Mouse (Mus musculus): ENCODE data around the gene Gm43191. TPM values are rescaled to one million over a fixed set of nuclear protein-coding genes. Genes with fewer than 3 reads are reported as not detected.

Gene Gm43191
- polyA plus RNA-seq, 1 experiment from 2014 or later: not detected

GRCm38 (mm10) chr3:116711624-116712435, 30.8 kb upstream of the Gm43191 start:
- peak overlapping the region; percentile 94 for H3K9ac ChIP-seq (ENCODE audit: low read length)
- DNase-seq (ENCODE audit: low spot score) (peak; percentile 81), ATAC-seq (ENCODE audit: insufficient number of reproducible peaks, low FRiP score, low TSS enrichment, low read depth) (peak; percentile 83)
- H3K27ac ChIP-seq (replicated peaks; ENCODE audit: low read depth, low read length): peak overlapping the region; percentile 75; the same call in 1 of the 2 replicates
- H3K27me3 ChIP-seq (ENCODE audit: control insufficient read depth, insufficient read depth, low read length): no peaks in the 10 kb centered on the region
- H3K4me2 ChIP-seq (ENCODE audit: low read depth, severe bottlenecking): peak overlapping the region; percentile 74
- H3K36me3 ChIP-seq (ENCODE audit: control insufficient read depth, insufficient read depth, low read length): no peaks in the 10 kb centered on the region
- peak overlapping the region; percentile 78 for H3K4me3 ChIP-seq (ENCODE audit: low read depth, low read length)
- under 1% methylated on average over 80 of the region's 85 CpGs for WGBS
- H3K9me3 ChIP-seq (ENCODE audit: control insufficient read depth, low read length): no peaks in the 10 kb centered on the region
- H3K4me1 ChIP-seq (ENCODE audit: control insufficient read depth, insufficient read depth, low read length): 0 out of 2 replicates have a peak, but pooled peaks cover 3% of the 10 kb centered on the region

- peak overlapping the region; percentile 78 for H3K4me3 ChIP-seq (ENCODE audit: low read depth, low read length)
- ATAC-seq (ENCODE audit: insufficient number of reproducible peaks, low FRiP score, low TSS enrichment, low read depth) (no peak), DNase-seq (ENCODE audit: low spot score) (no peak)
- H3K4me1 ChIP-seq (ENCODE audit: control insufficient read depth, insufficient read depth, low read length): 0 out of 2 replicates have a peak, but pooled peaks cover 3% of the 10 kb centered on the region
- no peaks in the 10 kb centered on the region for H3K9me3 ChIP-seq (ENCODE audit: control insufficient read depth, low read length)
- H3K9ac ChIP-seq (ENCODE audit: low read length): no peak overlapping the region
- H3K36me3 ChIP-seq (ENCODE audit: control insufficient read depth, insufficient read depth, low read length): no peaks in the 10 kb centered on the region
- peak overlapping the region; percentile 74; the same call in 1 of the 2 replicates for H3K4me2 ChIP-seq (ENCODE audit: low read depth, severe bottlenecking)
- WGBS: 53% methylated on average over 9 of the region's 9 CpGs
- no peaks in the 10 kb centered on the region for H3K27me3 ChIP-seq (ENCODE audit: control insufficient read depth, insufficient read depth, low read length)
- no peak overlapping the region for H3K27ac ChIP-seq (replicated peaks; ENCODE audit: low read depth, low read length)
These were observed 29.9 kb upstream of the Gm43191 start for GRCm38 (mm10) chr3:116710941-116711340.

GRCm38 (mm10) chr3:116705637-116706204, 24.7 kb upstream of the Gm43191 start:
- Histone ChIP-seq H3K4me2 (ENCODE audit: low read depth, severe bottlenecking) (no peak overlapping the region), H3K9me3 (ENCODE audit: control insufficient read depth, low read length) (no peaks in the 10 kb centered on the region), H3K9ac (ENCODE audit: low read length) (no peak overlapping the region), H3K4me1 (ENCODE audit: control insufficient read depth, insufficient read depth, low read length) (no peaks in the 10 kb centered on the region), H3K4me3 (ENCODE audit: low read depth, low read length) (no peak overlapping the region), H3K27ac (replicated peaks; ENCODE audit: low read depth, low read length) (no peak overlapping the region), H3K36me3 (ENCODE audit: control insufficient read depth, insufficient read depth, low read length) (no peaks in the 10 kb centered on the region), H3K27me3 (ENCODE audit: control insufficient read depth, insufficient read depth, low read length) (no peaks in the 10 kb centered on the region)
- WGBS: 90% methylated on average over 1 of the region's 1 CpGs
- ATAC-seq (ENCODE audit: insufficient number of reproducible peaks, low FRiP score, low TSS enrichment, low read depth) (no peak), DNase-seq (ENCODE audit: low spot score) (no peak)

- no peak for DNase-seq (ENCODE audit: low spot score)
- Histone ChIP-seq H3K4me3 (ENCODE audit: low read depth, low read length) (no peak overlapping the region), H3K4me1 (ENCODE audit: control insufficient read depth, insufficient read depth, low read length) (no peaks in the 10 kb centered on the region), H3K27ac (replicated peaks; ENCODE audit: low read depth, low read length) (no peak overlapping the region), H3K27me3 (ENCODE audit: control insufficient read depth, insufficient read depth, low read length) (no peaks in the 10 kb centered on the region), H3K9me3 (ENCODE audit: control insufficient read depth, low read length) (no peaks in the 10 kb centered on the region), H3K4me2 (ENCODE audit: low read depth, severe bottlenecking) (no peak overlapping the region), H3K9ac (ENCODE audit: low read length) (no peak overlapping the region), H3K36me3 (ENCODE audit: control insufficient read depth, insufficient read depth, low read length) (no peaks in the 10 kb centered on the region)
- no peak for ATAC-seq (ENCODE audit: insufficient number of reproducible peaks, low FRiP score, low TSS enrichment, low read depth)
- 91% methylated on average over 5 of the region's 5 CpGs for WGBS
These were observed 22.8 kb upstream of the Gm43191 start for GRCm38 (mm10) chr3:116703835-116704234.

GRCm38 (mm10) chr3:116702647-116703272, 21.7 kb upstream of the Gm43191 start:
- Histone ChIP-seq H3K9ac (ENCODE audit: low read length) (no peak overlapping the region), H3K4me1 (ENCODE audit: control insufficient read depth, insufficient read depth, low read length) (no peaks in the 10 kb centered on the region), H3K4me3 (ENCODE audit: low read depth, low read length) (no peak overlapping the region), H3K36me3 (ENCODE audit: control insufficient read depth, insufficient read depth, low read length) (no peaks in the 10 kb centered on the region), H3K27ac (replicated peaks; ENCODE audit: low read depth, low read length) (no peak overlapping the region), H3K4me2 (ENCODE audit: low read depth, severe bottlenecking) (no peak overlapping the region), H3K9me3 (ENCODE audit: control insufficient read depth, low read length) (no peaks in the 10 kb centered on the region), H3K27me3 (ENCODE audit: control insufficient read depth, insufficient read depth, low read length) (no peaks in the 10 kb centered on the region)
- WGBS: 91% methylated on average over 1 of the region's 1 CpGs
- ATAC-seq (ENCODE audit: insufficient number of reproducible peaks, low FRiP score, low TSS enrichment, low read depth): no peak
- no peak for DNase-seq (ENCODE audit: low spot score)

GRCm38 (mm10) chr3:116701601-116702000, 20.5 kb upstream of the Gm43191 start:
- Histone ChIP-seq H3K36me3 (ENCODE audit: control insufficient read depth, insufficient read depth, low read length) (no peaks in the 10 kb centered on the region), H3K27me3 (ENCODE audit: control insufficient read depth, insufficient read depth, low read length) (no peaks in the 10 kb centered on the region), H3K27ac (replicated peaks; ENCODE audit: low read depth, low read length) (no peak overlapping the region), H3K9ac (ENCODE audit: low read length) (no peak overlapping the region), H3K4me1 (ENCODE audit: control insufficient read depth, insufficient read depth, low read length) (no peaks in the 10 kb centered on the region), H3K9me3 (ENCODE audit: control insufficient read depth, low read length) (no peaks in the 10 kb centered on the region), H3K4me2 (ENCODE audit: low read depth, severe bottlenecking) (no peak overlapping the region), H3K4me3 (ENCODE audit: low read depth, low read length) (no peak overlapping the region)
- WGBS: 93% methylated on average over 4 of the region's 4 CpGs
- DNase-seq (ENCODE audit: low spot score): no peak
- no peak for ATAC-seq (ENCODE audit: insufficient number of reproducible peaks, low FRiP score, low TSS enrichment, low read depth)

GRCm38 (mm10) chr3:116698786-116699185, 17.7 kb upstream of the Gm43191 start:
- Histone ChIP-seq H3K4me3 (ENCODE audit: low read depth, low read length) (no peak overlapping the region), H3K9ac (ENCODE audit: low read length) (no peak overlapping the region), H3K4me1 (ENCODE audit: control insufficient read depth, insufficient read depth, low read length) (no peaks in the 10 kb centered on the region), H3K27me3 (ENCODE audit: control insufficient read depth, insufficient read depth, low read length) (no peaks in the 10 kb centered on the region), H3K27ac (replicated peaks; ENCODE audit: low read depth, low read length) (no peak overlapping the region), H3K4me2 (ENCODE audit: low read depth, severe bottlenecking) (no peak overlapping the region), H3K9me3 (ENCODE audit: control insufficient read depth, low read length) (no peaks in the 10 kb centered on the region), H3K36me3 (ENCODE audit: control insufficient read depth, insufficient read depth, low read length) (no peaks in the 10 kb centered on the region)
- no peak for DNase-seq (ENCODE audit: low spot score)
- 92% methylated on average over 2 of the region's 2 CpGs for WGBS
- ATAC-seq (ENCODE audit: insufficient number of reproducible peaks, low FRiP score, low TSS enrichment, low read depth): no peak

- 87% methylated on average over 2 of the region's 2 CpGs for WGBS
- Histone ChIP-seq H3K27ac (replicated peaks; ENCODE audit: low read depth, low read length) (no peak overlapping the region), H3K4me1 (ENCODE audit: control insufficient read depth, insufficient read depth, low read length) (no peaks in the 10 kb centered on the region), H3K4me2 (ENCODE audit: low read depth, severe bottlenecking) (no peak overlapping the region), H3K36me3 (ENCODE audit: control insufficient read depth, insufficient read depth, low read length) (no peaks in the 10 kb centered on the region), H3K9ac (ENCODE audit: low read length) (no peak overlapping the region), H3K27me3 (ENCODE audit: control insufficient read depth, insufficient read depth, low read length) (no peaks in the 10 kb centered on the region), H3K4me3 (ENCODE audit: low read depth, low read length) (no peak overlapping the region), H3K9me3 (ENCODE audit: control insufficient read depth, low read length) (no peaks in the 10 kb centered on the region)
- no peak for ATAC-seq (ENCODE audit: insufficient number of reproducible peaks, low FRiP score, low TSS enrichment, low read depth)
- no peak for DNase-seq (ENCODE audit: low spot score)
These were observed 14.6 kb upstream of the Gm43191 start for GRCm38 (mm10) chr3:116695666-116695985.

All from limb, embryonic 11.5 days (tissue).